Mouse (Mus musculus) ovary, adult 18-20 months (tissue): ENCODE data around the gene Pcsk5.

Experiments
- DNase-seq: peaks from one replicate; pipeline ENCODE4 v3.0.0; 2022; ENCODE audit warnings: low spot score, mixed read lengths

Gene Pcsk5

DNA sequence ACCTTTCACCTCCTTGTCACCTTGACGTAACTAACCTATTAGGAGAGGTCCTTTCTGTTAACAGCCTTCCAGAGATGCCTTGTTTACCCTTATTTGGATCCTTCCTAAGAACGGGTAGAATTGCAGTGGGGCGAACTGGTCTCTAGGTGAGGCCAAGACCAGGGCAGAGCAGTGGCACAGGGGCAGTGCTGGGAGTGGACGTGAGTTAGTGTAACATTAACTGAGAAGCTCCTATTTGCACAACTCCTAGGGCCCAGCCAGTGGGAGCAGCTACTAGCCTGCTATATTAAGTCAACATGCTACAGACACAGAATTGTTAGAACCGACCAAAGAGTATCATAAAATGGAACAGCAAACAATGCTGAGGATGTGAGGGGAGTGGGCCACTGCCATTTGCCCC lies 30.8 kb downstream of the Pcsk5 start:
- no peak for DNase-seq

DNA sequence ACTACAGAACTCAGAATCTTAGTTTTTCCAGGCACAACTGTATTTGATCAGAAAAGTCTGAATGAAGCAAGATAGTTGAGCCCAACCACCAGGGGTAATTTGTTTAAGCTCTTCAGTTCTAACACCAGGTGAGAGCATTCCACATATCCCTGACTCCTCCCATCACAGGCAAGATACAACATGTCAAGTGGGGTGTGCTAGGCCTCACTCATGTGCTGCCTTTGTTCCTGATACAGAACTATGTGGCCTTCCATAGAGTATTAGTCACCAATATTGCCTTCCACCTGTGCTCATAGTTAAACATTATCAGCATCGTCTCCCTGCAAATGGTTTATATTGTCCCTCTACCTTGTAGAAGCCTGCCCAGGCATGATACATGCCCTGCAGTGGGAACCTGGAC lies 36.6 kb downstream of the Pcsk5 start:
- no peak for DNase-seq

- DNase-seq: no peak
Observed at GRCm38 (mm10) chr19:17799419-17800185, 37.8 kb downstream of the Pcsk5 start.

GRCm38 (mm10) chr19:17793457-17793856 lies 44.0 kb downstream of the Pcsk5 start:
- no peak for DNase-seq

- no peak for DNase-seq
Observed at GRCm38 (mm10) chr19:17791485-17792052, 45.9 kb downstream of the Pcsk5 start.

DNA sequence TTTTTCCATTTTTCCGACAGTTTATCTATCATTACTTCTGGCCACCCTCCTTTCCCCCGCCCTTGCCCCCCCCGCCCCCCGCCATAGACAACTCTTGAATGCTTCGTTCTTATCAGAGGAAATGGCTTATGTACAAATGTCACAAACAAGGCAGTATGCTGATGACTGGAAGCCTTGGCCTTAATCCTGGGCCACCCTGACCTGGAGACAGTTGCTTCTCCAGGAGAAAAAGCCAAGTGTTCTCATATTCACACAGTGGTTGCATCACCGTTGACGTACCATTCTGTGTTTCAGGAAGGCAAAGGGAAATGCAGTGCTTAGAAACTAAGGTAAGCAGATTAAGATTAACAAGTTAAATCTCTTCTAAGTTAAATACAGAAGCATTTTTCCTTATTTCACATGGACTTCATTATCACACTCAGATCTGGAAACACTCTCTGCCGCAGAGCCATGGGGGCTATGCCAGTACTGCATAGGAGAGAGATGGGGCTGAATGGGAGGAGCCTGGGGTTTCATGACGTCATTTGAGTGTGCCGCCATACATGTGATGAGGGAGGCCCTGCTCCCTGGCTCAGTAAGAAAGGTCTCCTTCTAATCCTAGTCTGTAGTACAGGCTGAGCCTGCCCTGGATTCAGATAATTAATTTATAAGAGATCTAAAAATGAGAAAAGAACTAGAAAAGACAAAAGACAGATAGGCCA lies 48.7 kb downstream of the Pcsk5 start:
- DNase-seq: peak; percentile 59

- DNase-seq: no peak
Observed at GRCm38 (mm10) chr19:17786744-17787143, 50.7 kb downstream of the Pcsk5 start.

GRCm38 (mm10) chr19:17784401-17785192 lies 52.8 kb downstream of the Pcsk5 start:
- DNase-seq: no peak

DNA sequence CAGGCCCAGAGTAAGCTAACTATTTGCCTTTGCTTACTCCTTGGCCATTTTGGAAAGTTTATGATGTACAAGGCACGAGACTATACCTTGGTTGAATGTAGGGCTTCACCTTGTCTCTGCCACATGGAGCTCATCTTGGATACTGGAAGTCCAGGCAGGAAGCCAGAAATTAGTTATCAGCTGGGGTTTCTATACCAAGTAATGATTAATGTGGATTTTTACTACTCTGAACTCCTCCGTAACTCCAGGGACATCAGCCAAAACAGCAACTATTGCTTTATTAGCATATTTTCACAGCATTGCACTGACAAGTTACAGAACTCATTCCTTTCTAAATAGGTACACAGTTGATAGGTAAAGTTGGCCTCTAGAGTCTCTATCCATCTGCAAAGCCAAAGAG lies 54.2 kb downstream of the Pcsk5 start:
- DNase-seq: no peak

GRCm38 (mm10) chr19:17781323-17781722 lies 56.1 kb downstream of the Pcsk5 start:
- DNase-seq: no peak

- no peak for DNase-seq
Observed at GRCm38 (mm10) chr19:17775943-17776342, 61.5 kb downstream of the Pcsk5 start.

GRCm38 (mm10) chr19:17775097-17775496 lies 62.3 kb downstream of the Pcsk5 start:
- DNase-seq: no peak

- no peak for DNase-seq
Observed at GRCm38 (mm10) chr19:17774061-17774460, 63.4 kb downstream of the Pcsk5 start.

- no peak for DNase-seq
Observed at GRCm38 (mm10) chr19:17769610-17770399, 67.6 kb downstream of the Pcsk5 start.

GRCm38 (mm10) chr19:17765001-17765400 lies 72.4 kb downstream of the Pcsk5 start:
- DNase-seq: no peak

DNA sequence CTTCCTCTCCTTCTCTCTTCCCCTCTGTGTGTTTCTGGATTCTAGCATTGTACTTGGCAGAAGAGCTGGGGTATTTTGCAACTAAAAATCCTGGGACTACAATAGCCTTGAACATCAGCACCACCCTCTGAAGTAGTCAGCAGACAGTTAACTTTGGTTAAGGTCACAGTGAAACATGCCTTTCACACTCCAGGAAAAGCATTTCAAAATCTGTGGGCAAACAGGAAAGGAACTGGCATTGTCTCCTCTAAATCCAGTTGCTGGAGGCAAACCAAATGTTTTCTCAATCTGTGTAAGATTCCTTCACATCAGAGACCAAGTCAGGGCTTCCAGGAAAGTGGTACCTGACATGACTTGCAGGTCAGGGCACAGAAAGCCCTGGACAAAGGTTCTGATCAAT lies 74.7 kb downstream of the Pcsk5 start:
- DNase-seq: no peak

DNA sequence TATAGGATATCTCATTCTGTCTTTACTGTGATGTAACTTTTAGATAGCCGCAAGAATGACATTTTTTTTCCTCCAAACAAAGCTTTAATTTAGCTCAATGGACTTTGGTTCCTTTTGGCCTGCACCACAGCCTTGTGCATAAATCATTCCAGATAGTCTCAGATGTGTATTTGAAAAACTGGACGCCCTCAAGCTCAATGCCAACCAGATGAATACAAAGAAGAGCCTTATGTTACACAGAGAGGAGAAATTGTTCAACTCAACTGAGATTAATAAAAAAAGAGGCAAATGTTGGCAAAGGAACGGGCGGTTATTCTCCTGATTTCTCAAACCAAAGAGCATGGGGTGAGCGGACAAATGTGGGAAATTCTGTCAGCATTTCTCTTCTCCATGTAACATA lies 75.8 kb downstream of the Pcsk5 start:
- DNase-seq: no peak

DNA sequence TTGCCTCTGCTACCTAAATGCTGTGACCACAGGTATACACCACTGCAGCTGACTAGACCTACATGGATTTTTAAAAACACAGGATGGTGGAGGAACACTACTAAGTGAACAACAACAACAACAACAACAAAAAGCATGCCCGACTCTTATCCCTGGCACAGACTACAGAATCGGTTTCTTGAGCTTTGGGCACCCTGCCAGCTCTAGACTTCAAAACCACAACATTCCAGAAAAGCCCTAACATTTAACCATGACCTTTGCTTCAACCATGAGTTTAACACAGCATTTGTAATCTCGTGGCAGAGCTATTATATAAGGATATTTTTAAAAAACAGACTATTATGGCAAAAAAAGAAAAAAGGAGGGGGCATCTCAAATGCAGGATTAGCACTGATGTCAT lies 84.6 kb downstream of the Pcsk5 start:
- DNase-seq: no peak

DNA sequence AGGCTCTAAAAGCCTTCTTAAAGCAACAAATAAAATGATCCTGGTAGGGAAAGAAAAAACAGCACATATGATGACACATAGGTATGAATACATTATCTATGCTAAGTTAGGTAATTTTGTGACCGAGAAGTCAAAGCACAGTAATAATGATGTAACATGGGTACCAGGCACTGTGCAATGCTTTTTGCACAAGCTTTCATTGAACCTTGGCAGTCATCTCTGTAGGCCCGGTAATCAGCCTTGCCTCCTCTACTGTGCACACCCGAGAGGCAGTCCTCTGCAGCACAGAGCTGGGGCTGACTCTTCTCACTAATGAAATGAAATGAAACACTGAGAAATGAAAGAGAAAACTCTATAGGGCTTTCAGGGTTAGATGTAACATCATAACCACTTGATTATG lies 89.1 kb downstream of the Pcsk5 start:
- no peak for DNase-seq

GRCm38 (mm10) chr19:17745380-17745779 lies 92.1 kb downstream of the Pcsk5 start:
- no peak for DNase-seq

DNA sequence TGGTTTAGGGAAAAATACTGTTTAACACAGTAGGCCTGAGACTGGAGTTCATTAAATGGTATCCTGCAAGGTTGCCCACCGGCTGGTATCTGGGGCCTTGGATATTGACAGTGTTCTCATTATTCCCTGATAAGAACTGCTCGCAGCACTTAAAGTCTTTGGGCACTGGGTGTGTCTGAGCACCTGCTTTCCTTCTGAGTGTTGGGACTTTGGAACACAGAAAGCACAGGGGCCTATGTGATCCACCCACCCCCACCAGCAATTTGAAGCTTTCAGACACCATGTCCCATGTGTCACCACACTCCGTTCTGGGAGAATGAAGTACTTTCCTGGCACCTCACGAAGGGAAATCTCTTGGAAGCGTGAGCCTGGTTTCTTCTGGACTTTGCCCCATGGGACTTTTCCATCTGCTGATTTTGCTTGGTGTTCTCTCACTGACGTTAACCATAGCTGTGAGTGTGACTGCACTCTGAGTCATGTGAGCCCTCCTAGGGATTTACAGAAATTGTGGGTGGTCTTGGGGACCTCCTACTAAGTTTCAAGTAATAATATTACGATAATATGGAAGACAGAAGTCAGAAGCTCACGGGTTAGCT lies 92.9 kb downstream of the Pcsk5 start:
- DNase-seq: no peak
